In genomic region chr11:109860508-109860907, GRCm38 (mm10) we compare ENCODE assay signal across 8 mouse cellular contexts. TPM values are rescaled to one million over a fixed set of nuclear protein-coding genes. Genes with fewer than 3 reads are reported as not detected.
A peak's percentile ranks its signal among the peaks of the same experiment; 100 is the strongest.
DNase-seq lines count a peak whose midpoint lies in the region; ATAC-seq and TF ChIP-seq lines count a peak whose summit lies in the region.

No protein-coding gene starts in this region.

- DNase-seq in adipocyte (ENCODE audit: low spot score): peak; percentile 95
- peak; percentile 96 for DNase-seq in gastrocnemius, postnatal 10 days
- peak; percentile 96 for DNase-seq in induced T-regulatory cell, adult 2 months (ENCODE audit: low read depth)
- peak; percentile 56 to 93 for DNase-seq in left cerebral cortex, adult 8-10 months (ENCODE audit: low spot score in 2 of 2)
- DNase-seq in right cerebral cortex, adult 18-20 months: peak; percentile 89
- peak; percentile 77 for DNase-seq in urinary bladder, adult 2 months (ENCODE audit: low spot score)

- H3K27ac ChIP-seq in cortical plate, adult 2 months (ENCODE audit: insufficient read depth, low read length): no peak overlapping the region

- H3K4me3 ChIP-seq in cortical plate, adult 2 months (ENCODE audit: insufficient read depth, low read length): no peak overlapping the region

- ATAC-seq in megakaryocyte, adult 5-6 weeks (ENCODE audit: poor library complexity, severe bottlenecking): peak; percentile 76

- no peaks in the 10 kb centered on the region for H3K4me1 ChIP-seq in cortical plate, adult 2 months (ENCODE audit: control insufficient read depth, insufficient read depth, low read length)

- no peak for TF ChIP-seq POLR2A in cortical plate, adult 2 months (IDR thresholded peaks at IDR 0.05; ENCODE audit: extremely low read depth, insufficient read depth, low read length)

- TF ChIP-seq CTCF in cortical plate, adult 2 months (IDR thresholded peaks at IDR 0.05; ENCODE audit: extremely low read depth, insufficient read depth, low read length): peak; percentile 96

RNA-seq across cellular contexts. Expression of gene 1700012B07Rik, which starts 32.7 kb away (rescaled TPM):
- not detected in 2 replicates for polyA plus RNA-seq in cortical plate, adult 2 months (2012; rRNA removed)
- total RNA-seq in gastrocnemius, postnatal 10 days (2021): not detected
- not detected for total RNA-seq in left cerebral cortex, adult 8-10 months (2022)
- total RNA-seq in megakaryocyte, adult 5-6 weeks (2015): not detected in 2 replicates
- not detected in 2 replicates for total RNA-seq in megakaryocyte, adult 5-6 weeks (2017)
- 0.03 TPM in 1 of 2 replicates, not detected in the other for polyA plus RNA-seq in urinary bladder, adult 2 months (2012; rRNA removed)
